Mouse (Mus musculus): ENCODE results near the gene Crtc3.
A peak's percentile ranks its signal among the peaks of the same experiment; 100 is the strongest.

The Crtc3 gene

GRCm38 (mm10) chr7:80688556-80689220 lies at the start of gene Crtc3:
Crtc3 (minus strand) TSS chr7:80688877.
- peak; percentile 14 for DNase-seq (ENCODE audit: low spot score)

- DNase-seq (ENCODE audit: low spot score), result no peak
Observed at GRCm38 (mm10) chr7:80736199-80736598, 47.5 kb upstream of the Crtc3 start.

GRCm38 (mm10) chr7:80732986-80733385 lies 44.3 kb upstream of the Crtc3 start:
- DNase-seq (ENCODE audit: low spot score), result no peak

- peak; percentile 59 for DNase-seq (ENCODE audit: low spot score)
Observed at GRCm38 (mm10) chr7:80729662-80730061, 41.0 kb upstream of the Crtc3 start.

- DNase-seq (ENCODE audit: low spot score), result peak; percentile 39
Observed at GRCm38 (mm10) chr7:80721041-80721440, 32.4 kb upstream of the Crtc3 start.

GRCm38 (mm10) chr7:80719582-80719981 lies 30.9 kb upstream of the Crtc3 start:
- no peak for DNase-seq (ENCODE audit: low spot score)

GRCm38 (mm10) chr7:80719038-80719437 lies 30.4 kb upstream of the Crtc3 start:
- no peak for DNase-seq (ENCODE audit: low spot score)

- no peak for DNase-seq (ENCODE audit: low spot score)
Observed at GRCm38 (mm10) chr7:80718471-80718870, 29.8 kb upstream of the Crtc3 start.

- DNase-seq (ENCODE audit: low spot score), result no peak
Observed at GRCm38 (mm10) chr7:80716758-80717157, 28.1 kb upstream of the Crtc3 start.

- peak; percentile 31 for DNase-seq (ENCODE audit: low spot score)
Observed at GRCm38 (mm10) chr7:80715306-80715705, 26.6 kb upstream of the Crtc3 start.

GRCm38 (mm10) chr7:80711496-80711895 lies 22.8 kb upstream of the Crtc3 start:
- DNase-seq (ENCODE audit: low spot score), result no peak

GRCm38 (mm10) chr7:80710333-80710732 lies 21.7 kb upstream of the Crtc3 start:
- no peak for DNase-seq (ENCODE audit: low spot score)

- no peak for DNase-seq (ENCODE audit: low spot score)
Observed at GRCm38 (mm10) chr7:80704066-80704465, 15.4 kb upstream of the Crtc3 start.

GRCm38 (mm10) chr7:80702510-80702909 lies 13.8 kb upstream of the Crtc3 start:
- DNase-seq (ENCODE audit: low spot score), result no peak

GRCm38 (mm10) chr7:80699709-80700108 lies 11.0 kb upstream of the Crtc3 start:
- DNase-seq (ENCODE audit: low spot score), result no peak

GRCm38 (mm10) chr7:80698940-80699339 lies 10.3 kb upstream of the Crtc3 start:
- DNase-seq (ENCODE audit: low spot score), result no peak

- no peak for DNase-seq (ENCODE audit: low spot score)
Observed at GRCm38 (mm10) chr7:80697859-80698258, 9.2 kb upstream of the Crtc3 start.

- no peak for DNase-seq (ENCODE audit: low spot score)
Observed at GRCm38 (mm10) chr7:80696903-80697302, 8.2 kb upstream of the Crtc3 start.

GRCm38 (mm10) chr7:80696334-80696733 lies 7.7 kb upstream of the Crtc3 start:
- no peak for DNase-seq (ENCODE audit: low spot score)

- DNase-seq (ENCODE audit: low spot score), result no peak
Observed at GRCm38 (mm10) chr7:80692472-80692871, 3.8 kb upstream of the Crtc3 start.

- DNase-seq (ENCODE audit: low spot score), result peak; percentile 47
Observed at GRCm38 (mm10) chr7:80691131-80691530, 2.5 kb upstream of the Crtc3 start.

- DNase-seq (ENCODE audit: low spot score), result no peak
Observed at GRCm38 (mm10) chr7:80689221-80689591, 529 bp upstream of the Crtc3 start.

GRCm38 (mm10) chr7:80687721-80688555 lies 739 bp downstream of the Crtc3 start:
- peak; percentile 19 for DNase-seq (ENCODE audit: low spot score)
